8 mouse cellular contexts compared by ENCODE assay signal in the genomic region with DNA sequence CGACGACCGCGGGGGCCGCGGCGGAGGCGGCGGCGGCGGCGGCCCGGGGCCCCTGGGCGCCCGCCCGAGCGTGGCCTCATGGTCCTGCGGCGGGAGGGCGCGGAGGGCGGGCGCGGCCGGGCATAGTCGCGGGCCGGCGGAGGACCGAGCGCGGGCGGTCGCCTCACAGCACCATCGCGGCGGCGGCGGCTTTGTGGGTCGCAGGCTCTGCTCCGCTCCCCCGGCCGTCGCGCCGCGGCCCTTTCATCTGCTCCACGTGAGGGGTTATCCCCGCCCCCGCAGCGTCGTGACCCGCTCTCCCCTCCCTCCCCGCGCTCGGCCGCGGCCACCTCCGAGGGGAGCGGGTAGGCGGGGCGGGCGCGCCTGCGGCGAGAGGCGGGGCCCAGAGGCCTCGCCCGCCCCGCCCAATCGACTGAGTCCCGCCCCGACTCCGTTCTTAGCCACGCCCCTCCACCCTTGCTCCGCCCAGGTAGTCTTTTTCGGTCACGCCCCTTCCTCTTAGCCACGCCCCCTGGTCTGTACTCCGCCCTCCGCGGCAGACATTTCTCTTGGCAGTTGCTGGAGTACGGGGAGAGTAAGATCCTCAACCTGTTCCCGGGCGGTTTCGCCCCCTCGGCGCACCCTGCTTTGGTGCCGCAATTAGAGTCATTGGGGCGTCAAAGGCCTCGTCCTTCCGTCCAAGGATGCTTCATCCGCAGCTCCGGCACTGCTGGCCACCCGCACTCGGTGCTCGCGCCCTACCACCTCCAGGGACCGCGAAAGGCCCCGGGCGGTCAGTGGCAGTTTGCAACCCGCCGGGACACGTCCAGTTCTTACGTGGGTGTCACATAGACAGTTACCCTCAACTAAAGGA. TPM values are rescaled to one million over a fixed set of nuclear protein-coding genes. Genes with fewer than 3 reads are reported as not detected.
A peak's percentile ranks its signal among the peaks of the same experiment; 100 is the strongest.
DNase-seq lines count a peak whose midpoint lies in the region; ATAC-seq and TF ChIP-seq lines count a peak whose summit lies in the region.

Gene Znrf3, minus strand, starts transcription at position 249 of the 853 bp plus-strand sequence.

- H3K4me1 ChIP-seq in forebrain, embryonic 11.5 days (replicated peaks; ENCODE audit: control insufficient read depth, insufficient read depth, low read length) = peaks cover 6% of the 10 kb centered on the region; the same call in 1 of the 2 replicates
- peaks cover 17% of the 10 kb centered on the region for H3K4me1 ChIP-seq in heart, postnatal 0 days (ENCODE audit: control insufficient read depth, insufficient read depth)
- H3K4me1 ChIP-seq in liver, embryonic 16.5 days (ENCODE audit: control insufficient read depth, low read depth, low read length) = peaks cover 22% of the 10 kb centered on the region
- peaks cover 27% of the 10 kb centered on the region for H3K4me1 ChIP-seq in neural tube, embryonic 13.5 days (replicated peaks)
- H3K4me1 ChIP-seq in testis, adult 2 months (ENCODE audit: control insufficient read depth, insufficient read depth, low read length) = peaks cover 14% of the 10 kb centered on the region

- H3K27ac ChIP-seq in forebrain, embryonic 11.5 days (ENCODE audit: low read depth, low read length) = peak within 1 kb of the TSS; percentile 70
- H3K27ac ChIP-seq in heart, postnatal 0 days (ENCODE audit: low read depth) = peak within 1 kb of the TSS; percentile 86
- peak within 1 kb of the TSS; percentile 53 for H3K27ac ChIP-seq in liver, embryonic 16.5 days (ENCODE audit: low read length)
- H3K27ac ChIP-seq in neural tube, embryonic 13.5 days (replicated peaks) = peak within 1 kb of the TSS; percentile 59
- H3K27ac ChIP-seq in testis, adult 2 months (ENCODE audit: control insufficient read depth, insufficient read depth, low read depth, low read length) = peak within 1 kb of the TSS; percentile 96

- no peaks in the 10 kb centered on the region; the same call in 1 of the 2 replicates for H3K27me3 ChIP-seq in forebrain, embryonic 11.5 days (ENCODE audit: control insufficient read depth, insufficient read depth, low read length)
- no peaks in the 10 kb centered on the region for H3K27me3 ChIP-seq in heart, postnatal 0 days (ENCODE audit: control insufficient read depth, insufficient read depth, low read length)
- H3K27me3 ChIP-seq in liver, embryonic 16.5 days (ENCODE audit: control insufficient read depth, insufficient read depth, low read depth, low read length) = peaks cover 11% of the 10 kb centered on the region
- no peaks in the 10 kb centered on the region for H3K27me3 ChIP-seq in neural tube, embryonic 13.5 days
- H3K27me3 ChIP-seq in testis, adult 2 months (ENCODE audit: control insufficient read depth, insufficient read depth, low read length) = no peaks in the 10 kb centered on the region

- TF ChIP-seq EP300 in heart, postnatal 0 days (IDR thresholded peaks at IDR 0.05; ENCODE audit: low read depth) = no peak

- no peaks in the 10 kb centered on the region for H3K9me3 ChIP-seq in forebrain, embryonic 11.5 days (ENCODE audit: control insufficient read depth, low read length)
- no peaks in the 10 kb centered on the region for H3K9me3 ChIP-seq in heart, postnatal 0 days (replicated peaks; ENCODE audit: control insufficient read depth, low read length)
- H3K9me3 ChIP-seq in liver, embryonic 16.5 days (replicated peaks; ENCODE audit: control insufficient read depth, low read length) = no peaks in the 10 kb centered on the region
- no peaks in the 10 kb centered on the region for H3K9me3 ChIP-seq in neural tube, embryonic 13.5 days

- TF ChIP-seq POLR2A in testis, adult 2 months (IDR thresholded peaks at IDR 0.05; ENCODE audit: control insufficient read depth, low read depth, low read length) = peak; percentile 82

- peak within 1 kb of the TSS; percentile 83 for H3K4me3 ChIP-seq in forebrain, embryonic 11.5 days (ENCODE audit: low read depth, low read length)
- peak within 1 kb of the TSS; percentile 89 for H3K4me3 ChIP-seq in heart, postnatal 0 days (ENCODE audit: low read depth, low read length)
- peak within 1 kb of the TSS; percentile 77 for H3K4me3 ChIP-seq in liver, embryonic 16.5 days (ENCODE audit: low read depth, low read length)
- peak within 1 kb of the TSS; percentile 82 for H3K4me3 ChIP-seq in neural tube, embryonic 13.5 days
- peak within 1 kb of the TSS; percentile 93 for H3K4me3 ChIP-seq in testis, adult 2 months (ENCODE audit: control insufficient read depth, low read depth, low read length)

- WGBS in forebrain, embryonic 11.5 days = under 1% methylated on average over 67 of the region's 106 CpGs
- WGBS in heart, postnatal 0 days = under 1% methylated on average over 67 of the region's 106 CpGs
- under 1% methylated on average over 67 of the region's 106 CpGs for WGBS in liver, embryonic 16.5 days (ENCODE audit: insufficient replicate concordance)
- under 1% methylated on average over 51 of the region's 106 CpGs for WGBS in neural tube, embryonic 13.5 days

- peak; percentile 95 to 96 for DNase-seq in CD8-positive naive resting alpha-beta T cell, adult 2 months (ENCODE audit: low read depth in 2 of 2, low spot score in 2 of 2)
- peak; percentile 81 for DNase-seq in c-Kit-positive CD71-negative TER-119-negative erythroid progenitor cells, embryonic 14.5 days (ENCODE audit: low read depth)
- peak; percentile 99 for DNase-seq in forebrain, embryonic 11.5 days (ENCODE audit: low spot score)
- peak; percentile 94 for DNase-seq in heart, postnatal 0 days (ENCODE audit: low spot score)
- DNase-seq in kidney, postnatal 4 days = peak; percentile 98 to 99

- H3K36me3 ChIP-seq in forebrain, embryonic 11.5 days (ENCODE audit: control insufficient read depth, insufficient read depth, low read length) = no peaks in the 10 kb centered on the region
- no peaks in the 10 kb centered on the region for H3K36me3 ChIP-seq in heart, postnatal 0 days (replicated peaks; ENCODE audit: control insufficient read depth, insufficient read depth, low read length)
- H3K36me3 ChIP-seq in liver, embryonic 16.5 days (ENCODE audit: control insufficient read depth, insufficient read depth) = no peaks in the 10 kb centered on the region
- no peaks in the 10 kb centered on the region for H3K36me3 ChIP-seq in neural tube, embryonic 13.5 days
- no peaks in the 10 kb centered on the region for H3K36me3 ChIP-seq in testis, adult 2 months (ENCODE audit: control insufficient read depth, insufficient read depth, low read length)

- TF ChIP-seq CTCF in heart, postnatal 0 days (IDR thresholded peaks at IDR 0.05; ENCODE audit: low read depth) = 0 out of 2 replicates have a peak, but pooled peaks have one; percentile 2
- TF ChIP-seq CTCF in testis, adult 2 months (IDR thresholded peaks at IDR 0.05; ENCODE audit: control insufficient read depth, insufficient read depth, insufficient replicate concordance, low read depth, low read length) = no peak

- peak; percentile 93 for ATAC-seq in forebrain, embryonic 11.5 days (replicated peaks; ENCODE audit: low FRiP score)
- ATAC-seq in heart, postnatal 0 days (ENCODE audit: insufficient read depth, low read depth) = peak; percentile 94
- ATAC-seq in liver, embryonic 16.5 days (ENCODE audit: low read depth) = peak; percentile 91
- ATAC-seq in neural tube, embryonic 13.5 days (ENCODE audit: low read depth) = peak; percentile 91

- H3K4me2 ChIP-seq in forebrain, embryonic 11.5 days (ENCODE audit: low read depth, low read length, severe bottlenecking) = peak within 1 kb of the TSS; percentile 85
- peak within 1 kb of the TSS; percentile 99 for H3K4me2 ChIP-seq in heart, postnatal 0 days (ENCODE audit: low read depth, low read length)
- H3K4me2 ChIP-seq in liver, embryonic 16.5 days (ENCODE audit: low read depth, low read length) = peak within 1 kb of the TSS; percentile 100
- H3K4me2 ChIP-seq in neural tube, embryonic 13.5 days = peak within 1 kb of the TSS; percentile 97

- H3K9ac ChIP-seq in forebrain, embryonic 11.5 days (ENCODE audit: low read length) = peak within 1 kb of the TSS; percentile 90
- H3K9ac ChIP-seq in heart, postnatal 0 days (replicated peaks; ENCODE audit: low read depth, low read length) = peak within 1 kb of the TSS; percentile 84
- peak within 1 kb of the TSS; percentile 75 for H3K9ac ChIP-seq in liver, embryonic 16.5 days (ENCODE audit: low read depth, low read length)
- H3K9ac ChIP-seq in neural tube, embryonic 13.5 days = peak within 1 kb of the TSS; percentile 80

RNA-seq across cellular contexts. Expression of gene Znrf3, which starts in this region (rescaled TPM):
- 11.7 and 12.9 TPM in 2 replicates for polyA plus RNA-seq in forebrain, embryonic 11.5 days (2014; fragmentation: Nextera tagmentation; extraction: Ambion mirVana)
- total RNA-seq in heart, postnatal 0 days (2014; rRNA removed; ENCODE audit: low replicate concordance) = 7.0 and 14.4 TPM in 2 replicates
- polyA plus RNA-seq in heart, postnatal 0 days (2015; fragmentation: Nextera tagmentation; extraction: Ambion mirVana) = 5.7 and 6.4 TPM in 2 replicates
- 2.9 and 3.1 TPM in 2 replicates for polyA plus RNA-seq in liver, embryonic 16.5 days (2015; fragmentation: Nextera tagmentation; extraction: Ambion mirVana)
- polyA plus RNA-seq in neural tube, embryonic 13.5 days (2015; fragmentation: Nextera tagmentation; extraction: Ambion mirVana) = 7.5 and 8.1 TPM in 2 replicates
- 13.0 and 13.1 TPM in 2 replicates for polyA plus RNA-seq in testis, adult 2 months (2012; rRNA removed)

Comparison
In these comparisons a context has a peak if more than half of its experiments do, and no peak if none do; other contexts are left out.
1. Peak in every context shown above with its lines: DNase-seq, ATAC-seq, H3K4me3 ChIP-seq and H3K27ac ChIP-seq.